Comparison of ENCODE assay signal across 7 mouse cellular contexts in genomic region chr8:70598283-70598682, GRCm38 (mm10). TPM values are rescaled to one million over a fixed set of nuclear protein-coding genes. Genes with fewer than 3 reads are reported as not detected.
A peak's percentile ranks its signal among the peaks of the same experiment; 100 is the strongest.
DNase-seq lines count a peak whose midpoint lies in the region; ATAC-seq and TF ChIP-seq lines count a peak whose summit lies in the region.

No protein-coding gene starts in this region.

- H3K27ac ChIP-seq in embryonic facial prominence, embryonic 14.5 days (replicated peaks; ENCODE audit: low read depth, low read length), result peak overlapping the region; percentile 55; the same call in 1 of the 2 replicates
- H3K27ac ChIP-seq in heart, embryonic 13.5 days (replicated peaks), result peak overlapping the region; percentile 38
- H3K27ac ChIP-seq in kidney, postnatal 0 days, result peak overlapping the region; percentile 36; the same call in 1 of the 2 replicates
- peak overlapping the region; percentile 43; the same call in 1 of the 2 replicates for H3K27ac ChIP-seq in liver, embryonic 12.5 days
- peak overlapping the region; percentile 68 for H3K27ac ChIP-seq in neural tube, embryonic 13.5 days (replicated peaks)

- H3K4me1 ChIP-seq in embryonic facial prominence, embryonic 14.5 days (ENCODE audit: control insufficient read depth, insufficient read depth, low read length), result peaks cover 34% of the 10 kb centered on the region
- H3K4me1 ChIP-seq in heart, embryonic 13.5 days, result peaks cover 77% of the 10 kb centered on the region
- peaks cover 34% of the 10 kb centered on the region for H3K4me1 ChIP-seq in kidney, postnatal 0 days (replicated peaks; ENCODE audit: insufficient read depth, low read length)
- H3K4me1 ChIP-seq in liver, embryonic 12.5 days, result peaks cover 93% of the 10 kb centered on the region
- peaks cover 90% of the 10 kb centered on the region for H3K4me1 ChIP-seq in neural tube, embryonic 13.5 days (replicated peaks)

- peak overlapping the region; percentile 76 for H3K9ac ChIP-seq in embryonic facial prominence, embryonic 14.5 days (ENCODE audit: low read depth, low read length)
- peak overlapping the region; percentile 87 for H3K9ac ChIP-seq in heart, embryonic 13.5 days
- H3K9ac ChIP-seq in kidney, postnatal 0 days (ENCODE audit: low read depth, low read length), result peak overlapping the region; percentile 60
- H3K9ac ChIP-seq in liver, embryonic 12.5 days, result 0 out of 2 replicates have a peak overlapping the region, but pooled peaks have one; percentile 5
- peak overlapping the region; percentile 79 for H3K9ac ChIP-seq in neural tube, embryonic 13.5 days

- H3K4me2 ChIP-seq in embryonic facial prominence, embryonic 14.5 days (ENCODE audit: low read depth, low read length), result peak overlapping the region; percentile 88
- peak overlapping the region; percentile 76 for H3K4me2 ChIP-seq in heart, embryonic 13.5 days
- H3K4me2 ChIP-seq in kidney, postnatal 0 days (ENCODE audit: low read length), result peak overlapping the region; percentile 74
- H3K4me2 ChIP-seq in liver, embryonic 12.5 days, result peak overlapping the region; percentile 61
- peak overlapping the region; percentile 75 for H3K4me2 ChIP-seq in neural tube, embryonic 13.5 days

- peak; percentile 37 for DNase-seq in c-Kit-positive CD71-positive TER-119-positive erythroid progenitor cells, embryonic 14.5 days (ENCODE audit: low spot score)
- peak; percentile 89 for DNase-seq in embryonic facial prominence, embryonic 14.5 days (ENCODE audit: low spot score)
- DNase-seq in kidney, postnatal 0 days (ENCODE audit: low spot score), result peak; percentile 82
- peak; percentile 73 to 81 for DNase-seq in urinary bladder, postnatal 36 days (ENCODE audit: low spot score in 2 of 2)

- H3K9me3 ChIP-seq in embryonic facial prominence, embryonic 14.5 days (ENCODE audit: control insufficient read depth, low read length), result no peaks in the 10 kb centered on the region
- H3K9me3 ChIP-seq in heart, embryonic 13.5 days, result no peaks in the 10 kb centered on the region
- no peaks in the 10 kb centered on the region for H3K9me3 ChIP-seq in kidney, postnatal 0 days (replicated peaks; ENCODE audit: low read length)
- no peaks in the 10 kb centered on the region for H3K9me3 ChIP-seq in liver, embryonic 12.5 days (replicated peaks)
- H3K9me3 ChIP-seq in neural tube, embryonic 13.5 days, result no peaks in the 10 kb centered on the region

- peak; percentile 41 for ATAC-seq in embryonic facial prominence, embryonic 14.5 days (ENCODE audit: low read depth)
- no peak for ATAC-seq in heart, embryonic 13.5 days (ENCODE audit: extremely low read depth, insufficient number of reproducible peaks, low FRiP score, low TSS enrichment)
- ATAC-seq in kidney, postnatal 0 days (replicated peaks; ENCODE audit: low FRiP score, low read depth), result peak; percentile 12
- ATAC-seq in liver, embryonic 12.5 days, result no peak
- ATAC-seq in neural tube, embryonic 13.5 days (ENCODE audit: low read depth), result peak; percentile 32

- no peaks in the 10 kb centered on the region for H3K27me3 ChIP-seq in embryonic facial prominence, embryonic 14.5 days (replicated peaks; ENCODE audit: control insufficient read depth, insufficient read depth, low read length)
- no peaks in the 10 kb centered on the region; the same call in 1 of the 2 replicates for H3K27me3 ChIP-seq in heart, embryonic 13.5 days (replicated peaks)
- H3K27me3 ChIP-seq in kidney, postnatal 0 days (ENCODE audit: insufficient read depth, low read length), result no peaks in the 10 kb centered on the region
- no peaks in the 10 kb centered on the region for H3K27me3 ChIP-seq in liver, embryonic 12.5 days (replicated peaks)
- H3K27me3 ChIP-seq in neural tube, embryonic 13.5 days, result peaks cover 15% of the 10 kb centered on the region

- TF ChIP-seq CTCF in kidney, postnatal 0 days (IDR thresholded peaks at IDR 0.05; ENCODE audit: low read depth), result peak; percentile 82

- peak overlapping the region; percentile 50 for H3K4me3 ChIP-seq in embryonic facial prominence, embryonic 14.5 days (ENCODE audit: low read depth, low read length)
- peak overlapping the region; percentile 62 for H3K4me3 ChIP-seq in heart, embryonic 13.5 days
- H3K4me3 ChIP-seq in kidney, postnatal 0 days (replicated peaks; ENCODE audit: low read depth, low read length), result peak overlapping the region; percentile 31
- H3K4me3 ChIP-seq in liver, embryonic 12.5 days, result peak overlapping the region; percentile 39
- H3K4me3 ChIP-seq in neural tube, embryonic 13.5 days, result peak overlapping the region; percentile 43

- WGBS in embryonic facial prominence, embryonic 14.5 days, result 5% methylated on average over 21 of the region's 29 CpGs
- WGBS in heart, embryonic 13.5 days, result 5% methylated on average over 29 of the region's 29 CpGs
- WGBS in kidney, postnatal 0 days, result 14% methylated on average over 29 of the region's 29 CpGs
- WGBS in liver, embryonic 12.5 days (ENCODE audit: insufficient replicate concordance), result 38% methylated on average over 29 of the region's 29 CpGs
- under 1% methylated on average over 29 of the region's 29 CpGs for WGBS in neural tube, embryonic 13.5 days

- peaks cover 31% of the 10 kb centered on the region for H3K36me3 ChIP-seq in embryonic facial prominence, embryonic 14.5 days (ENCODE audit: control insufficient read depth, insufficient read depth, low read length)
- peaks cover 49% of the 10 kb centered on the region for H3K36me3 ChIP-seq in heart, embryonic 13.5 days
- H3K36me3 ChIP-seq in kidney, postnatal 0 days (ENCODE audit: insufficient read depth, low read length), result 0 out of 2 replicates have a peak, but pooled peaks cover 3% of the 10 kb centered on the region
- peaks cover 69% of the 10 kb centered on the region for H3K36me3 ChIP-seq in liver, embryonic 12.5 days
- peaks cover 29% of the 10 kb centered on the region for H3K36me3 ChIP-seq in neural tube, embryonic 13.5 days

RNA-seq across cellular contexts. Expression of gene Isyna1, which starts 4.1 kb away (rescaled TPM):
- 94.5 and 107 TPM in 2 replicates for polyA plus RNA-seq in embryonic facial prominence, embryonic 14.5 days (2014; fragmentation: Nextera tagmentation; extraction: Ambion mirVana)
- 135 and 145 TPM in 2 replicates for polyA plus RNA-seq in heart, embryonic 13.5 days (2015; fragmentation: Nextera tagmentation; extraction: Ambion mirVana)
- 166 and 169 TPM in 2 replicates for polyA plus RNA-seq in kidney, postnatal 0 days (2015; fragmentation: Nextera tagmentation; extraction: Ambion mirVana)
- polyA plus RNA-seq in liver, embryonic 12.5 days (2016; fragmentation: Nextera tagmentation; extraction: Ambion mirVana), result 114 and 115 TPM in 2 replicates
- 113 and 115 TPM in 2 replicates for polyA plus RNA-seq in neural tube, embryonic 13.5 days (2015; fragmentation: Nextera tagmentation; extraction: Ambion mirVana)

RNA-seq across cellular contexts. Expression of gene Ssbp4, which starts 10.4 kb away (rescaled TPM):
- 120 and 132 TPM in 2 replicates for polyA plus RNA-seq in embryonic facial prominence, embryonic 14.5 days (2014; fragmentation: Nextera tagmentation; extraction: Ambion mirVana)
- 63.3 and 70.9 TPM in 2 replicates for polyA plus RNA-seq in heart, embryonic 13.5 days (2015; fragmentation: Nextera tagmentation; extraction: Ambion mirVana)
- polyA plus RNA-seq in kidney, postnatal 0 days (2015; fragmentation: Nextera tagmentation; extraction: Ambion mirVana), result 166 and 188 TPM in 2 replicates
- 96.4 and 98.0 TPM in 2 replicates for polyA plus RNA-seq in liver, embryonic 12.5 days (2016; fragmentation: Nextera tagmentation; extraction: Ambion mirVana)
- 117 and 141 TPM in 2 replicates for polyA plus RNA-seq in neural tube, embryonic 13.5 days (2015; fragmentation: Nextera tagmentation; extraction: Ambion mirVana)

RNA-seq across cellular contexts. Expression of gene Lrrc25, which starts 17.7 kb away (rescaled TPM):
- polyA plus RNA-seq in embryonic facial prominence, embryonic 14.5 days (2014; fragmentation: Nextera tagmentation; extraction: Ambion mirVana), result 1.8 and 2.3 TPM in 2 replicates
- polyA plus RNA-seq in heart, embryonic 13.5 days (2015; fragmentation: Nextera tagmentation; extraction: Ambion mirVana), result 1.5 and 2.7 TPM in 2 replicates
- 1.9 and 2.8 TPM in 2 replicates for polyA plus RNA-seq in kidney, postnatal 0 days (2015; fragmentation: Nextera tagmentation; extraction: Ambion mirVana)
- 4.1 and 4.6 TPM in 2 replicates for polyA plus RNA-seq in liver, embryonic 12.5 days (2016; fragmentation: Nextera tagmentation; extraction: Ambion mirVana)
- polyA plus RNA-seq in neural tube, embryonic 13.5 days (2015; fragmentation: Nextera tagmentation; extraction: Ambion mirVana), result 1.5 and 1.8 TPM in 2 replicates

RNA-seq across cellular contexts. Expression of gene Gdf15, which starts 34.0 kb away (rescaled TPM):
- 0.28 and 0.29 TPM in 2 replicates for polyA plus RNA-seq in embryonic facial prominence, embryonic 14.5 days (2014; fragmentation: Nextera tagmentation; extraction: Ambion mirVana)
- 0.86 and 1.2 TPM in 2 replicates for polyA plus RNA-seq in heart, embryonic 13.5 days (2015; fragmentation: Nextera tagmentation; extraction: Ambion mirVana)
- polyA plus RNA-seq in kidney, postnatal 0 days (2015; fragmentation: Nextera tagmentation; extraction: Ambion mirVana), result 3.0 and 3.2 TPM in 2 replicates
- polyA plus RNA-seq in liver, embryonic 12.5 days (2016; fragmentation: Nextera tagmentation; extraction: Ambion mirVana), result 4.4 and 4.9 TPM in 2 replicates
- polyA plus RNA-seq in neural tube, embryonic 13.5 days (2015; fragmentation: Nextera tagmentation; extraction: Ambion mirVana), result not detected in 2 replicates

RNA-seq across cellular contexts. Expression of gene Ell, which starts 59.0 kb away (rescaled TPM):
- polyA plus RNA-seq in embryonic facial prominence, embryonic 14.5 days (2014; fragmentation: Nextera tagmentation; extraction: Ambion mirVana), result 17.3 and 21.7 TPM in 2 replicates
- 11.6 and 12.5 TPM in 2 replicates for polyA plus RNA-seq in heart, embryonic 13.5 days (2015; fragmentation: Nextera tagmentation; extraction: Ambion mirVana)
- polyA plus RNA-seq in kidney, postnatal 0 days (2015; fragmentation: Nextera tagmentation; extraction: Ambion mirVana), result 14.9 and 17.1 TPM in 2 replicates
- polyA plus RNA-seq in liver, embryonic 12.5 days (2016; fragmentation: Nextera tagmentation; extraction: Ambion mirVana), result 13.1 TPM in 2 replicates
- polyA plus RNA-seq in neural tube, embryonic 13.5 days (2015; fragmentation: Nextera tagmentation; extraction: Ambion mirVana), result 15.6 and 16.5 TPM in 2 replicates

Comparison
In these comparisons a context has a peak if more than half of its experiments do, and no peak if none do; other contexts are left out.
1. DNase-seq: peak in every context shown above with its lines; median percentile 89 in embryonic facial prominence, embryonic 14.5 days; 82 in kidney, postnatal 0 days; 77 in urinary bladder, postnatal 36 days; 37 in c-Kit-positive CD71-positive TER-119-positive erythroid progenitor cells, embryonic 14.5 days.
2. ATAC-seq: peak in embryonic facial prominence, embryonic 14.5 days (single experiment), kidney, postnatal 0 days (single experiment) and neural tube, embryonic 13.5 days (single experiment); none in heart, embryonic 13.5 days (single experiment) and liver, embryonic 12.5 days (single experiment).
3. H3K9ac ChIP-seq: peak in every context shown above with its lines; median percentile 87 in heart, embryonic 13.5 days; 79 in neural tube, embryonic 13.5 days; 76 in embryonic facial prominence, embryonic 14.5 days; 60 in kidney, postnatal 0 days; 5 in liver, embryonic 12.5 days.
4. Peak in every context shown above with its lines, with median percentiles within 50 percentile points of each other: H3K27ac ChIP-seq, H3K4me2 ChIP-seq and H3K4me3 ChIP-seq.